Comparison of ENCODE assay signal across 10 mouse cellular contexts in the genomic region with DNA sequence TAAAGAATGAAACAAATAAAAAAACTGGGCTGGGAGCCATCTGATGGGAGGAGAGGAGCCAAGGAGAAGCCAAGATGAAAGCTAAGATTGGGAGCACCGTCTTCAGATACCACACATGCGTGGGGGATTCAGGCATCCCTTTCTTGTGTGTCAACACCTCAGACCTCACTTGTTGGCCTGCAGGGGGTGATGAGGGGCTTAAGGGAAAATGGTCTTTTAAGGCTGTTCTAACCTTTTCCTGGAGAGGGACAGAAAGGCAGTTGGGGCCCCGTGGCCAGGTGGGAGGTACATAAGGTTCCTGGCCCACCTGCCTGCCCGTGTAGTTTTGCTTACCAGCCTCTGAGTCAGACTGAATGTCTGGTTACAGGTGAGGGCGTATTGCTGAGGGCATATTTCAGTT. TPM values are rescaled to one million over a fixed set of nuclear protein-coding genes. Genes with fewer than 3 reads are reported as not detected.
DNase-seq lines count a peak whose midpoint lies in the region; ATAC-seq and TF ChIP-seq lines count a peak whose summit lies in the region.
"Had no signal": no experiment of that assay in that cellular context is flagged by ENCODE, and none has a peak within 500 bp of the region (broad histone marks: within the 10 kb centered on the region; RNA-seq: fewer than 3 reads in every experiment).

No protein-coding gene starts in this region.

- ATAC-seq in hindbrain, embryonic 12.5 days (ENCODE audit: low FRiP score) = no peak
- no peak for ATAC-seq in hindbrain, embryonic 11.5 days (ENCODE audit: low FRiP score)
- ATAC-seq in midbrain, embryonic 14.5 days (ENCODE audit: low FRiP score, low TSS enrichment) = no peak
- no peak for ATAC-seq in neural tube, embryonic 15.5 days (ENCODE audit: low FRiP score)
- ATAC-seq in megakaryocyte, adult 5-6 weeks (ENCODE audit: poor library complexity, severe bottlenecking) = no peak

- H3K9ac ChIP-seq in hindbrain, embryonic 12.5 days = no peak overlapping the region; the same call in 1 of the 2 replicates
- no peak overlapping the region for H3K9ac ChIP-seq in hindbrain, embryonic 11.5 days (ENCODE audit: low read depth, low read length)
- H3K9ac ChIP-seq in midbrain, embryonic 14.5 days (replicated peaks; ENCODE audit: low read length) = no peak overlapping the region
- no peak overlapping the region for H3K9ac ChIP-seq in neural tube, embryonic 15.5 days (replicated peaks)
- H3K9ac ChIP-seq: limb, embryonic 12.5 days had no signal

- H3K27me3 ChIP-seq in hindbrain, embryonic 12.5 days = no peaks in the 10 kb centered on the region
- no peaks in the 10 kb centered on the region for H3K27me3 ChIP-seq in hindbrain, embryonic 11.5 days (ENCODE audit: control insufficient read depth, insufficient read depth, low read length)
- H3K27me3 ChIP-seq in midbrain, embryonic 14.5 days (ENCODE audit: control insufficient read depth, insufficient read depth, low read length) = no peaks in the 10 kb centered on the region
- no peaks in the 10 kb centered on the region for H3K27me3 ChIP-seq in midbrain, embryonic 10.5 days (ENCODE audit: low read depth, poor library complexity, severe bottlenecking)
- H3K27me3 ChIP-seq in neural tube, embryonic 15.5 days (replicated peaks) = no peaks in the 10 kb centered on the region
- H3K27me3 ChIP-seq: limb, embryonic 12.5 days had no signal

- peaks cover 68% of the 10 kb centered on the region for H3K4me1 ChIP-seq in hindbrain, embryonic 12.5 days
- peaks cover 9% of the 10 kb centered on the region for H3K4me1 ChIP-seq in hindbrain, embryonic 11.5 days (replicated peaks; ENCODE audit: control insufficient read depth, insufficient read depth, low read length)
- H3K4me1 ChIP-seq in midbrain, embryonic 14.5 days (ENCODE audit: control insufficient read depth, insufficient read depth, low read length) = peaks cover 69% of the 10 kb centered on the region
- peaks cover 66% of the 10 kb centered on the region for H3K4me1 ChIP-seq in midbrain, embryonic 10.5 days
- peaks cover 78% of the 10 kb centered on the region for H3K4me1 ChIP-seq in neural tube, embryonic 15.5 days

- no peak overlapping the region for H3K4me3 ChIP-seq in hindbrain, embryonic 12.5 days
- H3K4me3 ChIP-seq in hindbrain, embryonic 11.5 days (ENCODE audit: low read depth, low read length) = no peak overlapping the region
- H3K4me3 ChIP-seq in midbrain, embryonic 14.5 days (replicated peaks; ENCODE audit: low read depth, low read length) = no peak overlapping the region
- no peak overlapping the region for H3K4me3 ChIP-seq in midbrain, embryonic 10.5 days
- H3K4me3 ChIP-seq in neural tube, embryonic 15.5 days (replicated peaks) = no peak overlapping the region
- no peak overlapping the region for H3K4me3 ChIP-seq in left cerebral cortex, adult 2 months
- H3K4me3 ChIP-seq: limb, embryonic 12.5 days had no signal

- no peak overlapping the region for H3K27ac ChIP-seq in hindbrain, embryonic 12.5 days
- H3K27ac ChIP-seq in hindbrain, embryonic 11.5 days (ENCODE audit: low read depth, low read length) = no peak overlapping the region
- H3K27ac ChIP-seq in midbrain, embryonic 14.5 days (replicated peaks; ENCODE audit: low read depth, low read length) = no peak overlapping the region
- no peak overlapping the region for H3K27ac ChIP-seq in midbrain, embryonic 10.5 days (replicated peaks)
- H3K27ac ChIP-seq in neural tube, embryonic 15.5 days (replicated peaks) = no peak overlapping the region
- no peak overlapping the region for H3K27ac ChIP-seq in left cerebral cortex, adult 2 months
- H3K27ac ChIP-seq: limb, embryonic 12.5 days had no signal

- peaks cover 19% of the 10 kb centered on the region; the same call in 1 of the 2 replicates for H3K36me3 ChIP-seq in hindbrain, embryonic 12.5 days
- H3K36me3 ChIP-seq in hindbrain, embryonic 11.5 days (ENCODE audit: control insufficient read depth, insufficient read depth, low read length) = no peaks in the 10 kb centered on the region
- peaks cover 40% of the 10 kb centered on the region for H3K36me3 ChIP-seq in midbrain, embryonic 14.5 days (ENCODE audit: control insufficient read depth, insufficient read depth, low read length)
- H3K36me3 ChIP-seq in midbrain, embryonic 10.5 days = peaks cover 49% of the 10 kb centered on the region
- H3K36me3 ChIP-seq in neural tube, embryonic 15.5 days = peaks cover 10% of the 10 kb centered on the region

- no peak for DNase-seq in hindbrain, embryonic 11.5 days (ENCODE audit: low spot score)
- no peak for DNase-seq in midbrain, embryonic 14.5 days
- no peak for DNase-seq in midbrain, embryonic 10.5 days (ENCODE audit: low spot score)
- peak; percentile 7 for DNase-seq in heart, postnatal 4 days
- no peak for DNase-seq in left cerebral cortex, adult 2 months (ENCODE audit: extremely low spot score in 1 of 2, low spot score in 2 of 2)
- DNase-seq: kidney, adult 9 months had no signal

- no peaks in the 10 kb centered on the region for H3K9me3 ChIP-seq in hindbrain, embryonic 12.5 days (replicated peaks)
- H3K9me3 ChIP-seq in hindbrain, embryonic 11.5 days (ENCODE audit: control insufficient read depth, low read length) = no peaks in the 10 kb centered on the region
- H3K9me3 ChIP-seq in midbrain, embryonic 14.5 days (ENCODE audit: control insufficient read depth, low read length) = no peaks in the 10 kb centered on the region
- H3K9me3 ChIP-seq in midbrain, embryonic 10.5 days (replicated peaks) = no peaks in the 10 kb centered on the region
- H3K9me3 ChIP-seq in neural tube, embryonic 15.5 days (replicated peaks) = no peaks in the 10 kb centered on the region
- H3K9me3 ChIP-seq: limb, embryonic 12.5 days had no signal

- no peak for TF ChIP-seq CTCF in left cerebral cortex, adult 2 months (IDR thresholded peaks at IDR 0.05)

- WGBS in hindbrain, embryonic 12.5 days = 77% methylated on average over 5 of the region's 5 CpGs
- 82% methylated on average over 5 of the region's 5 CpGs for WGBS in hindbrain, embryonic 11.5 days
- 75% methylated on average over 5 of the region's 5 CpGs for WGBS in midbrain, embryonic 14.5 days
- 74% methylated on average over 5 of the region's 5 CpGs for WGBS in midbrain, embryonic 10.5 days
- 77% methylated on average over 5 of the region's 5 CpGs for WGBS in neural tube, embryonic 15.5 days

- H3K4me2 ChIP-seq in hindbrain, embryonic 12.5 days (replicated peaks) = peak overlapping the region; percentile 0; the same call in 1 of the 2 replicates
- no peak overlapping the region for H3K4me2 ChIP-seq in hindbrain, embryonic 11.5 days (replicated peaks; ENCODE audit: low read depth, low read length)
- 0 out of 2 replicates have a peak overlapping the region, but pooled peaks have one; percentile 5 for H3K4me2 ChIP-seq in midbrain, embryonic 14.5 days (ENCODE audit: low read length)
- H3K4me2 ChIP-seq in neural tube, embryonic 15.5 days = peak overlapping the region; percentile 78
- H3K4me2 ChIP-seq: limb, embryonic 12.5 days had no signal

- intact Hi-C loops in left cerebral cortex, adult 2 months (cut with DNase I) = no loop called here

RNA-seq across cellular contexts. Expression of a gene that starts 4.1 kb away (rescaled TPM):
- polyA plus RNA-seq in hindbrain, embryonic 12.5 days (2016; fragmentation: Nextera tagmentation; extraction: Ambion mirVana) = 4.3 and 4.4 TPM in 2 replicates
- 7.0 and 8.6 TPM in 2 replicates for polyA plus RNA-seq in hindbrain, embryonic 11.5 days (2014; fragmentation: Nextera tagmentation; extraction: Ambion mirVana)
- polyA plus RNA-seq in midbrain, embryonic 14.5 days (2014; fragmentation: Nextera tagmentation; extraction: Ambion mirVana) = 8.9 and 12.3 TPM in 2 replicates
- polyA plus RNA-seq in midbrain, embryonic 10.5 days (2016; fragmentation: Nextera tagmentation; extraction: Ambion mirVana) = 2.0 and 3.0 TPM in 2 replicates
- total RNA-seq in heart, postnatal 4 days (2021) = 100 to 1,000 TPM; 730 to 743 TPM
- polyA plus RNA-seq in neural tube, embryonic 15.5 days (2015; fragmentation: Nextera tagmentation; extraction: Ambion mirVana) = 4.9 and 5.5 TPM in 2 replicates
- 10 to 100 TPM; 37.5 to 37.8 TPM for total RNA-seq in left cerebral cortex, adult 2 months (2021)
- total RNA-seq in megakaryocyte, adult 5-6 weeks (2015) = 48.2 and 48.7 TPM in 2 replicates
- 50.4 and 53.1 TPM in 2 replicates for total RNA-seq in megakaryocyte, adult 5-6 weeks (2017)
